Mouse (Mus musculus): ENCODE measurements around the gene Podxl2.

The Podxl2 gene

GRCm38 (mm10) chr6:88844901-88845565, 29.8 kb downstream of the Podxl2 start:
- DNase-seq (ENCODE audit: low spot score in 2 of 2), result no peak

GRCm38 (mm10) chr6:88843781-88844725, 30.8 kb downstream of the Podxl2 start:
- no peak for DNase-seq (ENCODE audit: low spot score in 2 of 2)

GRCm38 (mm10) chr6:88843241-88843640, 31.6 kb downstream of the Podxl2 start:
- DNase-seq (ENCODE audit: low spot score in 2 of 2), result no peak

- DNase-seq (ENCODE audit: low spot score in 2 of 2), result peak in 1 of 2 experiments; percentile 67
Observed at GRCm38 (mm10) chr6:88842731-88843151, 32.1 kb downstream of the Podxl2 start.

- DNase-seq (ENCODE audit: low spot score in 2 of 2), result peak; percentile 99
Observed at GRCm38 (mm10) chr6:88841781-88842689, 32.8 kb downstream of the Podxl2 start, which contains the start of gene Abtb1. Gene Abtb1, minus strand, starts transcription at chr6:88841984.

- no peak for DNase-seq (ENCODE audit: low spot score in 2 of 2)
Observed at GRCm38 (mm10) chr6:88841514-88841780, 33.4 kb downstream of the Podxl2 start.

- DNase-seq (ENCODE audit: low spot score in 2 of 2), result no peak
Observed at GRCm38 (mm10) chr6:88840791-88841513, 33.9 kb downstream of the Podxl2 start.

GRCm38 (mm10) chr6:88840211-88840610, 34.6 kb downstream of the Podxl2 start:
- DNase-seq (ENCODE audit: low spot score in 2 of 2), result no peak

- no peak for DNase-seq (ENCODE audit: low spot score in 2 of 2)
Observed at GRCm38 (mm10) chr6:88839135-88839970, 35.5 kb downstream of the Podxl2 start.

- DNase-seq (ENCODE audit: low spot score in 2 of 2), result no peak
Observed at GRCm38 (mm10) chr6:88838613-88839012, 36.2 kb downstream of the Podxl2 start.

GRCm38 (mm10) chr6:88837999-88838398, 36.8 kb downstream of the Podxl2 start:
- DNase-seq (ENCODE audit: low spot score in 2 of 2), result no peak

GRCm38 (mm10) chr6:88836178-88836819, 38.5 kb downstream of the Podxl2 start:
- DNase-seq (ENCODE audit: low spot score in 2 of 2), result no peak

GRCm38 (mm10) chr6:88835047-88835446, 39.8 kb downstream of the Podxl2 start:
- no peak for DNase-seq (ENCODE audit: low spot score in 2 of 2)

- no peak for DNase-seq (ENCODE audit: low spot score in 2 of 2)
Observed at GRCm38 (mm10) chr6:88833340-88834140, 41.3 kb downstream of the Podxl2 start.

- no peak for DNase-seq (ENCODE audit: low spot score in 2 of 2)
Observed at GRCm38 (mm10) chr6:88832663-88833062, 42.2 kb downstream of the Podxl2 start.

GRCm38 (mm10) chr6:88831456-88831855, 43.4 kb downstream of the Podxl2 start:
- DNase-seq (ENCODE audit: low spot score in 2 of 2), result peak in 1 of 2 experiments; percentile 58

- no peak for DNase-seq (ENCODE audit: low spot score in 2 of 2)
Observed at GRCm38 (mm10) chr6:88830112-88830702, 44.6 kb downstream of the Podxl2 start.

GRCm38 (mm10) chr6:88829579-88829978, 45.3 kb downstream of the Podxl2 start:
- no peak for DNase-seq (ENCODE audit: low spot score in 2 of 2)

Measured in left cerebral cortex, adult 9 months (tissue).